In the genomic region with DNA sequence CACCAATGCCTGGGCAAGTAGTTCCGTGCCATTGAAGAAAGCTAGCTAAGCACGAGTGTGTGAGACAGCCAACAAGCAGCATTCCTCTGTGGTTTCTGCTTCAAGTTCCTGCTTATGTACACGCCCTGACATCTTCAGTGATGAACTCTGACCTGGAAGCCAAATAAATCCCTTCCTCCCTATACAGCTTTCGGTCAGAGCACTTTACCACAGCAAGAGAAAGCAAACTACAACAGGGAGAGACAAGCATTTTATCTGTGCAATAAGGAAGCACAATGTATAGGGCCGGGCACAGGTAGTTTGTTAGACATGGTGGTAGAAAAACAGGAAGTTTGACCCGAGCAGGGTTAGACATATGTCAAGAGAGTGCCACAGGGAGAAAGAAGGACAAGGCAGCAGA, we compare ENCODE assay signal across 10 mouse cellular contexts. TPM values are rescaled to one million over a fixed set of nuclear protein-coding genes. Genes with fewer than 3 reads are reported as not detected.
A peak's percentile ranks its signal among the peaks of the same experiment; 100 is the strongest.
DNase-seq lines count a peak whose midpoint lies in the region; ATAC-seq and TF ChIP-seq lines count a peak whose summit lies in the region.
"Had no signal": no experiment of that assay in that cellular context is flagged by ENCODE, and none has a peak within 500 bp of the region (broad histone marks: within the 10 kb centered on the region; RNA-seq: fewer than 3 reads in every experiment).

No protein-coding gene starts in this region.

- peaks cover 20% of the 10 kb centered on the region for H3K4me1 ChIP-seq in spleen, adult 2 months (ENCODE audit: control insufficient read depth, insufficient read depth, insufficient read length)
- peaks cover 15% of the 10 kb centered on the region for H3K4me1 ChIP-seq in intestine, embryonic 16.5 days (ENCODE audit: control insufficient read depth, insufficient read depth, low read length)
- no peaks in the 10 kb centered on the region for H3K4me1 ChIP-seq in stomach, embryonic 16.5 days (ENCODE audit: control insufficient read depth, insufficient read depth, low read length)

- no peak for TF ChIP-seq CTCF in spleen, adult 2 months (IDR thresholded peaks at IDR 0.05; ENCODE audit: extremely low read depth, insufficient read depth, insufficient read length, insufficient replicate concordance)

- no peak for DNase-seq in spleen, adult 2 months (ENCODE audit: low read depth in 1 of 2, low spot score in 2 of 2)
- DNase-seq in spleen, postnatal 14 days (ENCODE audit: low spot score in 2 of 2): no peak
- DNase-seq in R1 (ENCODE audit: low read depth, low spot score): peak; percentile 18
- DNase-seq in cerebellum, adult 18-20 months: no peak
- DNase-seq in thymus, postnatal 4 days: no peak
- DNase-seq: heart, postnatal 36 days; kidney, adult 18-20 months; right cerebral cortex, postnatal 4 days had no signal

- no peaks in the 10 kb centered on the region for H3K27me3 ChIP-seq in spleen, adult 2 months (ENCODE audit: control insufficient read depth, insufficient read depth, low read length)
- H3K27me3 ChIP-seq in intestine, embryonic 16.5 days (replicated peaks; ENCODE audit: control insufficient read depth, insufficient read depth, low read length): no peaks in the 10 kb centered on the region
- no peaks in the 10 kb centered on the region for H3K27me3 ChIP-seq in stomach, embryonic 16.5 days (ENCODE audit: control insufficient read depth, insufficient read depth, low read length)

- no peak overlapping the region for H3K4me2 ChIP-seq in intestine, embryonic 16.5 days (ENCODE audit: low read depth, low read length)
- no peak overlapping the region for H3K4me2 ChIP-seq in stomach, embryonic 16.5 days (ENCODE audit: low read depth, low read length)

- peak overlapping the region; percentile 73 for H3K27ac ChIP-seq in spleen, adult 2 months (ENCODE audit: insufficient read depth, low read length)
- peak overlapping the region; percentile 14 for H3K27ac ChIP-seq in intestine, embryonic 16.5 days (ENCODE audit: low read length)
- peak overlapping the region; percentile 8; the same call in 1 of the 2 replicates for H3K27ac ChIP-seq in stomach, embryonic 16.5 days (ENCODE audit: low read length)

- no peak overlapping the region for H3K4me3 ChIP-seq in spleen, adult 2 months (ENCODE audit: extremely low read depth, insufficient read depth, insufficient read length)
- no peak overlapping the region for H3K4me3 ChIP-seq in intestine, embryonic 16.5 days (ENCODE audit: low read length)
- no peak overlapping the region for H3K4me3 ChIP-seq in stomach, embryonic 16.5 days (replicated peaks; ENCODE audit: low read length)

- 35% methylated on average over 6 of the region's 6 CpGs for WGBS in spleen, adult 2 months
- 56% methylated on average over 6 of the region's 6 CpGs for WGBS in intestine, embryonic 16.5 days
- 60% methylated on average over 6 of the region's 6 CpGs for WGBS in stomach, embryonic 16.5 days

- no peaks in the 10 kb centered on the region for H3K9me3 ChIP-seq in intestine, embryonic 16.5 days (ENCODE audit: control insufficient read depth, low read length)
- no peaks in the 10 kb centered on the region for H3K9me3 ChIP-seq in stomach, embryonic 16.5 days (replicated peaks; ENCODE audit: control insufficient read depth, low read length)

- peaks cover 1% of the 10 kb centered on the region; the same call in 1 of the 2 replicates for H3K36me3 ChIP-seq in spleen, adult 2 months (ENCODE audit: control insufficient read depth, insufficient read depth, low read length)
- H3K36me3 ChIP-seq in intestine, embryonic 16.5 days (ENCODE audit: control insufficient read depth, insufficient read depth, low read length): no peaks in the 10 kb centered on the region
- no peaks in the 10 kb centered on the region for H3K36me3 ChIP-seq in stomach, embryonic 16.5 days (ENCODE audit: control insufficient read depth, insufficient read depth, low read length)

- H3K9ac ChIP-seq in intestine, embryonic 16.5 days (ENCODE audit: low read depth, low read length): no peak overlapping the region
- no peak overlapping the region for H3K9ac ChIP-seq in stomach, embryonic 16.5 days (ENCODE audit: low read length)

- peak; percentile 69 for ATAC-seq in intestine, embryonic 16.5 days
- ATAC-seq in stomach, embryonic 16.5 days (ENCODE audit: insufficient read depth, low FRiP score): peak; percentile 29; the same call in 1 of the 2 replicates

- no peak for TF ChIP-seq POLR2A in spleen, adult 2 months (IDR thresholded peaks at IDR 0.05; ENCODE audit: low read depth, low read length)

RNA-seq across cellular contexts. Expression of a gene that starts 6.6 kb away (rescaled TPM):
- polyA plus RNA-seq in spleen, adult 2 months (2012; rRNA removed): 3.8 and 4.3 TPM in 2 replicates
- polyA plus RNA-seq in intestine, embryonic 16.5 days (2015; fragmentation: Nextera tagmentation; extraction: Ambion mirVana): 63.4 and 63.9 TPM in 2 replicates
- polyA plus RNA-seq in stomach, embryonic 16.5 days (2015; fragmentation: Nextera tagmentation; extraction: Ambion mirVana): 46.3 and 53.9 TPM in 2 replicates

RNA-seq across cellular contexts. Expression of a gene that starts 6.8 kb away (rescaled TPM):
- 12.4 and 18.5 TPM in 2 replicates for polyA plus RNA-seq in spleen, adult 2 months (2012; rRNA removed)
- polyA plus RNA-seq in intestine, embryonic 16.5 days (2015; fragmentation: Nextera tagmentation; extraction: Ambion mirVana): 7.3 and 15.9 TPM in 2 replicates
- polyA plus RNA-seq in stomach, embryonic 16.5 days (2015; fragmentation: Nextera tagmentation; extraction: Ambion mirVana): 11.6 and 14.0 TPM in 2 replicates

Comparison
In these comparisons a context has a peak if more than half of its experiments do, and no peak if none do; other contexts are left out.
1. H3K27ac ChIP-seq: peak in every context shown above with its lines; median percentile 73 in spleen, adult 2 months; 14 in intestine, embryonic 16.5 days; 8 in stomach, embryonic 16.5 days.